Mouse (Mus musculus): Measurements from ENCODE around the gene Npnt.

The Npnt gene

DNA sequence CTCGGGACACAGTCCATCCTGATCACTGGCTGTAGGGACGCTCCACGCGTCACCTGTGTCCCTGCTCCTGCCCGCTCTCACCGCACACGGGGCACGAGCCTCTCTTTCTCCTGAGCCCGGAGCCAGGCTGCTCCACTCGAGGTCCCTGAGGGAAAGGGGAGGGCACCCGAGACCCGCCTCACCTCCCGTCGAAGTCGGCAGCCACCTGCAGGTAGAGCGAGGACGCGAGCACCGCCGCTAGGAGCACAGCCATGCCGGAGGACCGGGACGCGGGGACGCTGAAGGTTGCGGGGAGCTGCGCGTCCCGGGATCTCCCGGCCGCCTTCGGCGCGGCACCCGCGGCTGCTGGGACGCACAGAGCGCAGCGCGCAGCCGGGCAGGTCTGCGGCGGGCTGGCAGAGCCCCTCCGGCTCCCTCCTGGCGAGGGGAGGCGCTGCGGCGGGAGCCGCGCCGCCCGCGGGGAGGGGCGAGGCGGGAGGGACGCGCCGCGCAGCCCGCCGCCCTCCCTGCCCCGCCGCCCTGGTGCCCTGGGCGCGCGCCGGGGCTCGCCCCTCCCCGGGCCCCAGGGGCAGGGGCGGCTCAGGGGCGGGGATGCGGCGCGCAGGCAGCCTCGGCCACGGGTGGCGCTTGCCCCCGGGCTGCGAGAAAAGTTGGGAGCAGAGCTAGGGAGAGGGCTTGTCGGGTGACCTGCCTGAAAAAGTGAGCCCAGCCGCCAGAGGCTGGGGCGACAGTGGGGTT lies at the start of gene Npnt:
TSS of gene Npnt (minus strand) at position 501 of the 738 bp plus-strand sequence.
- DNase-seq = no peak

- DNase-seq = no peak
Measured at GRCm38 (mm10) chr3:132996299-132996698, 46.2 kb upstream of the Npnt start.

DNA sequence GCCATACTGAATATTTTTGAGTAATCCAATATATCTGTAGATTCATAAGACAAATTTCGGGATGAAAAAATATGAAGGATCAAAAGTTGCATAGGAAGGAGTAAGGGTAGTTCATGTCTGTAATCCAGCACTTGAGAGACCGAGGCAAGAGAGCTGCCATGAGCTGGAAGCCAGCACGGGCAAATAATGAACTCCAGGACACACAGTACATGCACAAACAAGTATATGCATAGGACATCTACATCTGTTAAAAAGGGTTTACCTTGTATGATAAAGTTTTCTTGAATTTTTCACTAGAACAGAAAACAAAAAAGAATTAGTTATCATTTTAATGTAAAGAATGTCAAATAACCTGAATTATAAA lies 45.8 kb upstream of the Npnt start:
- no peak for DNase-seq

DNA sequence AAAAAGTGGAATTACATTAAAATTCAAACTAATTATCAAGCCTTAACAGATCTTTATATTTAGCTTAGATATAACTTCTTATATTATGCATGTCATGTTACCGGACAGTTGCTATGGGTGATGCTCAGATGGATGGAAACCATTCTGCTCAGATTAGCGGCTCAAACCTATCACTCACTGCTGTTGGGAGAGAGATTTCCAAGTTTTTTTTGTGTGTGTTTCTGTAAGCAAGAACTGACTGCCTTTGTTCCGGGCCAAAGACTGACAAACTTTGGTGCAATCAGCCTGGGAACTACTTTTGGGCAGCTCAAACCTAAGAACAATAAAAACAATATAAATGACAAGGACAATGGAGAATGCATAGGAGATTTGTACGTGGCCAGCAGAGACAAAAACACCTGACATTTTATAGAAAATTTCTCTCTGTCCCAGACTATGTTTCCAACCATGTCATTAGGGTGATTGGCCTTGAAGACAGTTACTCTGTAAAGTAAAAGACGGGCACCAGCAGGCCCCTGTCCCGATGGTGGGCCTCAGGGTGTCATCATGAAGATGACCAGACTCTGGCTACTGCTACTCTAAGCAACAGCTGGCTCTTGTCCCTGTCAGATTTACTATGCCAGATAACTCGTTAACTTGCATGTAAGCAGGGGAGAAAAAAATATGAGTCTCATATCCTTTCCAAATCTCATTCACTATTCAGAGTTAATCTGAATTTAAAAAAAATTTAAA lies 45.2 kb upstream of the Npnt start:
- no peak for DNase-seq

DNA sequence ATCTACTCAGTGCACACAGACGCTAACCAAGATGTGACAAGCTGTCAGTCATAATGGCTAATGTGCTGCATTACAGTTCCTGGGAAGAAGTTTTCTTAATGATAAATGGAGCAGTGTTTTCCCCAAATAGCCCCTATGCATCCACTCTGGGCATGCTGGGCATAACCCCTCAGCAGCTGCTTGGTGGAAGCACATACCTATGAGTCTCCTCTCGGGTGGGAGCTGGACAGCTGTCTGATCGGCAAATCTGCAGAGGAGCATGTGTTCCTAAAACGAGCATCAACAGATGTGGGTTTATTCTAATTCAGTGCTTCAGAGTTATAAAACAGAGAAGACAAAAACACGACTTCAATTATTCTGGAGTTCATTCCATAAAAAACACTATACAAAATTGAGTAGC lies 36.1 kb upstream of the Npnt start:
- DNase-seq = no peak

DNA sequence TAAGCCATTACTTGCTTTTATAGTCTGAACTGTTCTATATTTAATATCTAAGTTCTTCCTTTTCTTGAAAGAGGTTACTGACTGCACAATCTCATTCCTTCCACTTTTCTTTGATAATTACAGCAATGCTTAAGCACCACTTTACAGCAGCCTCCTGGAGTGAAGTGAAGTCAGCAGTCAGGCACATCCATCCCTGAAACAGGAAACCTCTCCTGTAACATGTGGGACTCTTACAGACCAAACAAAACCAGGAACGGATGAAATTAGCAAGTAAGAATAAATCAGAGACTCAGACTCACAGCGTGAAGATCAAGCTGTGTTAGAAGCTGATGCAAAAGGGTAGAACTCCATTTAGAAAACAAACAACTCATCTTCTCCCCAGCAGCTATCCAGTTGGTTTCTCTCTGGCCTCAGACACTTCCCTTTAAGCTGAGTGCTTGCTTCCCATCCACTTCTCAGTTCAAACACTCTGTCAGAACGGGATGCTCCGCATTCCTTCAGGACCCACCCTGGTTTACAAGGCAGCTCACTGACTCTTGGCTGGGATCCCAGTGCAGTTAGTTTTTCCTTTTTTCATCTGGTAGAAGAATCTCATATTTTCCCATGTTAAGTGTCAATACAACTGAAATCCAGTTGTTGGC lies 33.9 kb upstream of the Npnt start:
- DNase-seq = no peak

- DNase-seq = no peak
Measured at GRCm38 (mm10) chr3:132981968-132982367, 31.9 kb upstream of the Npnt start.

GRCm38 (mm10) chr3:132979781-132980461 lies 29.8 kb upstream of the Npnt start:
- no peak for DNase-seq

DNA sequence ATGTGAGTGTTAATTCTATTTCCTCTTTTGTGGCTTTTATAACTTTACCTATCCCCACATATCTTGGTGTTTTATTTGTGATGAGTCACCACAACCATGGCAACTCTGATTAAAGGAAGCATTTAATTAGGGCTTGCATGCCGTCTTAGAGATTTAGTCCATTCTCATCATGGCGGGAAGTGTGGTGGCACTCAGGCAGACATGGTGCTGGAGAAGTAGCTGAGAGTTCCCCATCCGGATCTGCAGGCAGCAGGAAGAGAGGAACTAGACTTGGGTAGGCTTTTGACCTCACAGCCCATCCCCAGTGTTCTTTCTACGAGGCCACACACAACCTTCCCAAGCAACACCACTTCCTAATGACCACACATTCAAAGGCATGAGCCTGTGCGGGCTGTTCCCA lies 16.2 kb upstream of the Npnt start:
- DNase-seq = no peak

DNA sequence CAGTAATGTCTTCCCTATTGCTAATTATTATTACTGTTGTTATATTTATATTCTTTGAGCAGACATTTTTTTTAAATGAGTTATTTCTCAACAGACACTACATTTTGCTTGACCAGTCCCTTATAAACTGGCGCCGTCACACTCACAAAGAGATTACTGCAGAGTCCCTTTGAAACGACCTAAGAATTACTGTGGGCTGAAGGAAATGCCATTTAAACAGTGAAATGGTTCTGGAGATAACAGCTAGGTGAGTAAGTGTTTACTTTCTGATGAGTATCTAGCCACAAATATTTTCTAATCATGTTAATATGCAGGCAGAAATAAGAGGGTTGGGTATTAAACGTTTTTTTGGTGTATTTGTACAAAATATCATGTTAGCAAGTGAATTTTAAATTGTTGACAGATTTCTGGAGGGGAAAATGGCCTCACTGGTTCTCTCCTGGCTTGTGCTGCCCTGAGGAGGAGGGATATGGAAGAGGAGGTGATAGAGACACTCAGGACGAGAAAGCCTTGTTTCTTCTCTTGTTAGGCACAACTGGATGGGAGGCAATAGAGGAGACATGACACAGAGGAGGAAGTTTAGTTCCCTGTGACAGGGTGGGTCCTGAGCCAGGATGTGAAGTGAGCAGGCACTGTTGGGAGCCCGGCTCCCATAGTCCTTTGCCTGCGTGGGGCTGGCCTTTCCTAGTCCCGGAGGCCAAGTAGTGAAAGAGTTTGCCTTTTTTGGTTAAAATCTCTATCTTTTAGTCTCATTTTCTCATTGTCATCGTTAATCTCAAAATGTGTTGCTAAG lies 14.8 kb upstream of the Npnt start:
- DNase-seq = no peak

GRCm38 (mm10) chr3:132962631-132963361 lies 12.7 kb upstream of the Npnt start:
- DNase-seq = no peak

- DNase-seq = no peak
Measured at GRCm38 (mm10) chr3:132950529-132950880, 414 bp upstream of the Npnt start.

GRCm38 (mm10) chr3:132949380-132949790 lies 706 bp downstream of the Npnt start:
- DNase-seq = no peak

- no peak for DNase-seq
Measured at GRCm38 (mm10) chr3:132948298-132948795, 1.7 kb downstream of the Npnt start.

DNA sequence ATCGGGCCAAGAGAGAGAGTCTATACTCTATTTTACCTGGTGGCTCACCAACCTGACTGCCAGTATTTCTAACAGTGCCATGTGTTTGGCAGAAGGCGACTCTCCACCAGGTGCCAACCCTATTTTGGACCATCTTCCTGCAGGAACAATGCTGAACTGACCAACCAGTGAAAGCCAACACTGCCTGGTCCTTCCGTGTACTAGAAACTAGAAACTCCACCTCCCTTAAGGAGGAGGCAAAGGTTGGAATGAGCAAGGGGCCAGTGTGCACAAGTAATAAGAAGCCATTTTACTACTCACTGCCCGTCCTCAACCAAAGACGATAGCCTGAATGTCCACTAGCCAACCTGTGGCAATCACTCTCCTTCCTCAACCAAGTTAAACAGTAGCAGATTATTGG lies 4.0 kb downstream of the Npnt start:
- DNase-seq = no peak

GRCm38 (mm10) chr3:132945669-132946068 lies 4.4 kb downstream of the Npnt start:
- no peak for DNase-seq

DNA sequence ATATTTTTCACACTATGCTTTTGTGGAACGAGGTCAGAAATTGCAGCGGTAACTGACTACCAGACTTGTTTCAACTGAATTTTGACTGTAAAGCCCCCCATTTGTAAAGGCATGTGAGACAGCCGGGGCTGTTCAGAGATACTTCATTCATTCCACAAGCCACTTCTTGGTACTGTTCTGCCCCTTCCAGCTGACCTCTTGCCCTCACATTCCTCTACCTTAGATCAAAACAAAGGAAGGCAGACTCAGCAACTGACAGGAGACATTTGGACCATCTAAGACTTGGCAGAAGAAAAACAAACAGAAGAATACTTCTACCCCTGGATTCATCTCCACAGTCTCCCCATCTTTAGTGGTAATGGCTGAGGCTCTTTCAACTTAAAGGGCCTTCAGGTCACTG lies 5.5 kb downstream of the Npnt start:
- no peak for DNase-seq

DNA sequence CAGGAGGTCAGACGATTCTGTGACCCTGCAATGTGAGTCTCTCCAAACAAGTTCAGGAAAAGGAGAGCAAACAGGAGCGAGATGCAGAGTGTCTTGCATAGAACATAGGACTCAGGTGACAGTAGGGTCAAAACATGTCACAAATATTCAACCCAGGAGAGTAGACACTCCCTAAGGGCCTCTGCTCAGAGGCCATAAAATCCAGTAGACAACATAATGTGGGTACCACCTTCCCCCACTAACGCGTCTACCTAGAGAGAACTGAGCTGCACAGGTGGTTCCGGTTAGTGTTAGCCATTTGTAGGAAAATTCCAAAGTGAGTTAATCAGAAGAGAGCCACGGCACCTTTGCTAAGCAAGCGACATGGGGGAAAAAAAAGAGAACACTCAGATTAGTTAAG lies 5.9 kb downstream of the Npnt start:
- no peak for DNase-seq

DNA sequence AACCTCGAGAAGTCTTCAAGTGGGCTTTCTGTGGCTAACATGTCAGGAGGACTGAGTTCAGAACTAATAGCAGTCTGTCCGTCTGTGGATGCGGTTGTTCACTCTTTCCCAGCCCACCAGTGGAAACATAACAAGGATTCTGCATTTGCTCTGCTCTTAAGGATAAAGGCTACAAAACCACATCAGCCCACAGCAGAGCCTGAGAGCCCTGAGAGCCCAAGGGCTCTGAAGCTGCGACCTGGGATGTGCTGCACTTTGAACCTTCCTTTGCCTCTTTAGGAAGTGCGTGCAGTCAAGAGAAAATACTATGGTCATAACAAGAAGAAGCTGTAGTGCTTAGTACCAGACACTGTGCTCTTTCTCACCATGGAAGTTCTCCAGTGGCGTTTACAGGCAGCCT lies 7.3 kb downstream of the Npnt start:
- no peak for DNase-seq

DNA sequence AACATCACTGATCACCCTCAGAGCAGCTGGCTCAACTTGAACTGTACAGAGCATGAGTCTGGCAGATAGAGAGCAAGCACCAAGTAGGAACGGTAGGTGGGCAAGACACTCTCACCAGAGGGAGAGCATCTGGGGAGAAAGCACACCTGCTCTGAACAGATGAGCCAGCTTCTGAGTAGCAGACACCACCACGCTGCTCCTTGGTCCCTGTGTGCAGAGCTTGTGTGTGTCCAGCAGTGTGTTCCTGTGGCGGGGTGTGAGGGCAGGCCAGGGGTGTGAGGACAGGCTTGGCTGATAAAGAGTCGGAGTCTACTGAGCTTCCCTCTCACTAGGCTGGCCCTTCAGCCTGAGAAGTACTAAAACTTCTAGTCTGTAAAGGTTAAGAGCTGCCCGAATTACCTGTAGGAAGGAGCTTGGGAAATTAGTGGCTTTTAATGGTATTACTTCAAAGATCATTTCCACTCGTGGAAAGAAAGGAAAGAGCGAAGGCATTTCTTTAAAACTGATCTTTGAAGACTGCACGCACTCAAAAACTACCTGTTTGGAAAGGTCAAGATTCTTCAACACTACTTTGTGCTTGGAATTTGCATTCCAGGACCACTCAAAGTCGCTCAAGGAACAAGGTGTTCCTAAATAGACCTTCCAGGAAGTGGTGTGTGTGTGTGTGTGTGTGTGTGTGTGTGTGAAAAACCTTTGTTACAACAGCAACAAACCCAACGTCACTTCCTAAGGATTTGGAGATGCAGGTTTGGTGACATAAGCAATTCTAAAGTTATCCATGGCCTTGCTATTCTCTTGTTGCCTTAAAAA lies 9.7 kb downstream of the Npnt start:
- DNase-seq = no peak

DNA sequence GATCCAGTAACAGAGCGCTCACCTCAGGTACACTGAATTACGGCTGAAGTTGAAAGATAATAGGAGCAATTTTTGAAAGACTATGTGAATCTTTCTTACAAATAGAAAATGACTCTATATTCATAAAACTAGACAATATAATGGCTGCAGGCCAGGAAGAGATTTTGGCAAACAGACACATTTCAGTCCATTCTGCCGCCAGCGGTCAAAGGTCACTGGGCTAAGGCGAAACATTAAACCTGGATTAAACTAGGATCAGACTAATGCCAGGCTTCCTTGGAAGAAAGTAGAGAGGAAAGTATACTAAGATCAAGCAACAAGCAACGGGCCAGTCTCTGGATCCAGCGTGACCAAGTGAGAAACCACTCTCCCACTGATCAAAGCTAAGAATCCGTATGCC lies 11.1 kb downstream of the Npnt start:
- no peak for DNase-seq

Data from spleen, adult 18-20 months (tissue).